Mouse (Mus musculus): ENCODE data around the gene Pdlim1.

DNA sequence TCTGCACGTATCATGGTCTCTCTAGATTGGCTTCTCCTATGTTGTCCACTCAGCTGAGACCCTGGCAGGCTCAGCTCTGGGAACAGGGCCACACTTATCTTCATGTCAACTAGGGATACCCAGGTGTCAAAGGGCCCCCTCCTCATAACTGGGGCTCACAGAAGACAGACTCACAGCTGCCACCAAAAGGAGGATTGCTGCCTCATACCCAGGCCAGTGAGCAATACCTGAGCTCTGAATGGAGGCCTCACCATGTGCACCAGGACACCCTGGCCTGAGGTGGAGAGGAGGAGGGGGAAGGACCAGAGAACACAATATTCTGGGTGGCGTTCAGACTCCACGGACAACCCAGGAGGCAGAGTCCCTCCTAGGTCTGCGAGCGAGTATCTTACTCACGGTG lies 22.1 kb upstream of the Pdlim1 start:
- TF ChIP-seq EP300 (IDR thresholded peaks at IDR 0.05; ENCODE audit: low read depth): no peak
- TF ChIP-seq CTCF (IDR thresholded peaks at IDR 0.05; ENCODE audit: low read depth): no peak

Measured in liver, postnatal 0 days (tissue).